Mouse (Mus musculus) urinary bladder, postnatal 4 days (tissue): ENCODE data around the gene St3gal6.

Experiments
- DNase-seq, 2 experiments: peaks; one replicate each; pipeline ENCODE4 v3.0.0; 2021 to 2022; ENCODE audit warnings: low spot score in 2 of 2

The St3gal6 gene

GRCm38 (mm10) chr16:58521182-58521581, 2.9 kb downstream of the St3gal6 start:
- no peak for DNase-seq

GRCm38 (mm10) chr16:58520457-58520856, 3.6 kb downstream of the St3gal6 start:
- DNase-seq: no peak

- DNase-seq: no peak
These were observed 4.4 kb downstream of the St3gal6 start for GRCm38 (mm10) chr16:58519650-58520073.

GRCm38 (mm10) chr16:58516960-58517798, 6.9 kb downstream of the St3gal6 start:
- no peak for DNase-seq

- DNase-seq: no peak
These were observed 7.9 kb downstream of the St3gal6 start for GRCm38 (mm10) chr16:58516161-58516560.

- no peak for DNase-seq
These were observed 9.5 kb downstream of the St3gal6 start for GRCm38 (mm10) chr16:58514565-58514964.

- no peak for DNase-seq
These were observed 10.3 kb downstream of the St3gal6 start for GRCm38 (mm10) chr16:58513755-58514154.

GRCm38 (mm10) chr16:58512887-58513286, 11.2 kb downstream of the St3gal6 start:
- no peak for DNase-seq

GRCm38 (mm10) chr16:58512181-58512761, 11.8 kb downstream of the St3gal6 start:
- no peak for DNase-seq

GRCm38 (mm10) chr16:58504945-58505344, 19.1 kb downstream of the St3gal6 start:
- no peak for DNase-seq

- DNase-seq: no peak
These were observed 21.5 kb downstream of the St3gal6 start for GRCm38 (mm10) chr16:58502566-58502965.

- DNase-seq: no peak
These were observed 22.2 kb downstream of the St3gal6 start for GRCm38 (mm10) chr16:58501760-58502301.

- no peak for DNase-seq
These were observed 24.4 kb downstream of the St3gal6 start for GRCm38 (mm10) chr16:58499650-58500049.

- DNase-seq: no peak
These were observed 24.9 kb downstream of the St3gal6 start for GRCm38 (mm10) chr16:58499172-58499584.

GRCm38 (mm10) chr16:58497886-58498713, 25.9 kb downstream of the St3gal6 start:
- DNase-seq: no peak

GRCm38 (mm10) chr16:58496791-58497190, 27.3 kb downstream of the St3gal6 start:
- DNase-seq: no peak

- no peak for DNase-seq
These were observed 36.2 kb downstream of the St3gal6 start for GRCm38 (mm10) chr16:58487861-58488260.

GRCm38 (mm10) chr16:58482296-58482695, 41.7 kb downstream of the St3gal6 start:
- DNase-seq: no peak

GRCm38 (mm10) chr16:58481906-58482270, 42.2 kb downstream of the St3gal6 start:
- DNase-seq: no peak

GRCm38 (mm10) chr16:58481219-58481905, 42.7 kb downstream of the St3gal6 start:
- DNase-seq: no peak

GRCm38 (mm10) chr16:58479898-58480448, 44.1 kb downstream of the St3gal6 start:
- no peak for DNase-seq
